Mouse (Mus musculus) MEL-GATA-1-ER (cell line): ENCODE results near the gene Lrp4.

Source experiments
- DNase-seq: peaks from one replicate; pipeline ENCODE4 v3.0.0-alpha.2; 2012; ENCODE audit warnings: low read depth; ENCODE audit errors: extremely low read depth

Lrp4 gene

GRCm38 (mm10) chr2:91453231-91454075 is 3.9 kb upstream of the Lrp4 start:
- DNase-seq: no peak

- no peak for DNase-seq
Measured at GRCm38 (mm10) chr2:91454434-91454833, 2.9 kb upstream of the Lrp4 start.

GRCm38 (mm10) chr2:91455826-91456225 is 1.5 kb upstream of the Lrp4 start:
- DNase-seq: peak; percentile 51

DNA sequence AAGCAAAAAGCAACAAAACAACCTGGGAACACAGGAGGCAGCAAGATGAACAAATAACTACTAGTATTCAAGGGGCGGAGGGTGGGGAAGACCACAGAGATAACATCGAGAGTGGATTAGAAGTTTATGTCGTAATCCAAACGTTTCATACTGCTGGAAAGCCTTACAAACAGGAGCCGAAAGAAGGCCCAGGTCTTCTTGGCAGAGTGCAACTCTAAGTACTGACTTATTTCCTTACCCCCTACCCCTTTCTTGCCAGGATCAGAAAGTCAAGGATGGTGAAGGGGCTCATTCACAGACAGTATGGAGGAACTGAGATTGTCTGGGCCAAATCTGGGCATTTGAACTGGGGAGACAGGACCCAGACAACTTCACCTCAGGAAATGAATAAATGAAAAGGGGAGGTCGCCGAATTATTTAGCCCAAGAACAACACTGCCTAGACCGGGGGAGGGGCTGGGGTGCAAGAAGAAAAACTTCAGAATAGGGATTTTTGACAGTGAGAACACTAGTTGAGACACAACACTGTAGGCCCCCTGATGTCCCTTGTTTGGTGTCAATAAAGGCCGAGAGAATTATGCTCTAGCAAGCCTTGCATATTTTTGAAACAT is 715 bp upstream of the Lrp4 start:
- no peak for DNase-seq

- DNase-seq: peak; percentile 43
Measured at GRCm38 (mm10) chr2:91457656-91458251, 443 bp downstream of the Lrp4 start.

DNA sequence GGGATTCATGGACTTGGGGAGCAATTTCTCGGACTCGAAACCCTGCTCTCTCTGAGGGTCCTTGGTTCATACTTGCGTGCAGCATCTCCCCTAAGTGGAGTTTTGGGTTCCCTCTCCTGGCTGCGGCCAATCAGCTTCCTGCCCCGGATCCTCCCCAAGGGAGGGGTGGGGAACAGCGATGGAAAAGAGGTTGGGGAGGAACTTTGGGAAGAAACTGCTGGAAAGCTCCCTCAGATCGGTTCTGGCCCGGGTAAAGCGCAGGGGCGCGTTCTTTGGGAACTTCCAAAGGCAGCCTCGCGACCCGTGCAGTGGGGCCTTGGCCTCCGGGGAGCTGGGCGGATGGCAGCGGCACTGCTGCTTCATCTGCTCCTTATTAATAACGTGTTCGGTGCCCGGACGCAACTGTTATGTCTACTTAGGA is 951 bp downstream of the Lrp4 start:
- DNase-seq: peak; percentile 38

GRCm38 (mm10) chr2:91458673-91459391 is 1.5 kb downstream of the Lrp4 start:
- no peak for DNase-seq

DNA sequence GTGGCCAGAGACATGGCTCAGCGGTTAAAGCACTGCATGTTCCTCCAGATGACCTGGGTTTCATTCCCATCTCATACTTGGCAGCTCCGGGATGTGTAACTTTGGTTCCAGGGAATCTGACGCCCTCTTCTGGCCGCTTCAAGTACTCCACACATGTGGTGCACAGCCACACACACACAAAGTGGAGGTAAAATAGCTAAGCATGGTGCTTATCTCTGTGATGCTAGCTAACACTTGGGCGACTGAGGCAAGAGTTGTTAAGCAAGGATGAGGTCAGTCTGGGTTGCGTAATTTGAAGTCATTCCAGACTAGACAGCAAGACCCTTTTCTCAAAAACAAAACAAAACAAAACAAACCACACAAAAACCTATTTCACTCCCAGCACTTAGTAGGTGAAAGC is 2.8 kb downstream of the Lrp4 start:
- DNase-seq: no peak

DNA sequence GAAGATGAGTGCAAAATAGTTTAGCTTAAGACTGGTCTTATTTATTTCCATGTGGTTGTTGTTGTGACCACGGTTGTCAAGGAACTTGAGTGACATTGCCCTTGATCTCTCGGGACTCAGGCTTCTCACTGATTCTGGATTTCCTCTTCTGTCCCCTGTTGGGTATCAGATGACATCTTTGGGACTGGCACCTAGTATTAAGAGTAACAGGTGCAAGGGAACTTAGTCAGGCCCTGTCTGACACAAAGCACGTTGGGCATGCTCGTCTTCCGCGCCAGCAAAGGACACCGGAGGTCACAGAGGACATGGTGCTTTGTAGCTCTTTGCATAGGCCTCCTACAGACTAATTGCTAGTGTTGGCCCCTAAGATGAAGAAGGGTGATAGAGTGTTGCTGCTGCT is 3.5 kb downstream of the Lrp4 start:
- no peak for DNase-seq

DNA sequence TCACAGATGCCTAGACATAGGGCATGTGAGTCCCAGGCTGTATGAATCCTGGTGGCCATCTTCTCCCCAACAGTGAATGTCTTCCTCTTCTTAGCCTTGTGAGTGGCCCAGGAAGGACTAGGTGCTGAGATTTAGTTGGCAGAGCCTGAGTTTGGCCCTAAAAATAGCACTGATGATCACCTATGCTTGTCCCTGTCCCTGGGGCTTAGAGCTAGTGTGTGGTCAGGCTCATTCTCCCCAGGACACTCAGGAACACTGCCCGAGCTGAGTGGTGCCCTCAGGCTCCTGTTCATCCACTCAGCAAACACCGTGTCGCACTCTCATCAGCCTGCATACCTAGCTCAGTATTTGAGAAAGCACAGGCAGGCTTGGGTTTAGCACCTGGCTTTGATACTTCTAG is 4.0 kb downstream of the Lrp4 start:
- no peak for DNase-seq

DNA sequence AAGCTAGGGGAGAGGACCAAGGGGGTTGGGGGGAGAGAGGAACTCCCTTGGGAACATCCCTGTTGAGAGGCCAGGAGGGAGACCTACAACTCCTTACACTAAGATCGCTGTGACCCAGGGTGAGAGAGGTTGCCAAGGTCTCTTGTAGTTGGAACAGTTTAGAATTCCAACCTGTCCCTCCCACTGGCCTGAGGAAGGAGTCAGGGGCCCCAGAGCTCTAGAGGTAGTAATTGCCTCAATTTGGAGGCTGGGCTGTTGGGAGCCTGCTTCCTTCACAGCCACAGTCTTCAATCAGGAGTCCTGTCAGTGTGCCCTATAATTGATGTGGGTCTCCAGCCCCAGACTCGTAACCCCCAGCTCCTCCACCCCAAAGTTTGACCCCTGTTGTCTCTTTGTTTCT is 4.9 kb downstream of the Lrp4 start:
- no peak for DNase-seq

DNA sequence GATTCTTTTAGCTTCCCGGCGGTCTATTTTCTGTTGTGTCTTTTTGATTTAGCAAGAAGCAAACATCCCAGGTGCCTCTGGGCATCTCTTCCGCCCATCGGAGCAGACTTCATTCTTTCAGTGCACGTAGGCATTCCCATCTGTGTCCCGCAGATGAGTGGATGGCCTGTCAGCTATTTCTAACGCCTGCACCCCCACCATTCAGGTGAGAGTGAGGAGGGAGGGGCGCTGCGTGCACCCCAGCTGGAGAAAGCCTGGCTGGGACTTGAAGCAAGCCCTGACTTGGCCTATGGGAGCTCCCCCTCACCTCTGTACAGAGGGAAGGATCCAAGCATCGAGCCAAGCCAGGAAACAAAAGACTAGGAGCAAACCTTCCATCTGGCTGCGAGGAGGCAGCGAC is 5.4 kb downstream of the Lrp4 start:
- DNase-seq: no peak

GRCm38 (mm10) chr2:91465934-91466333 is 8.6 kb downstream of the Lrp4 start:
- no peak for DNase-seq

- no peak for DNase-seq
Measured at GRCm38 (mm10) chr2:91467613-91468012, 10.3 kb downstream of the Lrp4 start.

DNA sequence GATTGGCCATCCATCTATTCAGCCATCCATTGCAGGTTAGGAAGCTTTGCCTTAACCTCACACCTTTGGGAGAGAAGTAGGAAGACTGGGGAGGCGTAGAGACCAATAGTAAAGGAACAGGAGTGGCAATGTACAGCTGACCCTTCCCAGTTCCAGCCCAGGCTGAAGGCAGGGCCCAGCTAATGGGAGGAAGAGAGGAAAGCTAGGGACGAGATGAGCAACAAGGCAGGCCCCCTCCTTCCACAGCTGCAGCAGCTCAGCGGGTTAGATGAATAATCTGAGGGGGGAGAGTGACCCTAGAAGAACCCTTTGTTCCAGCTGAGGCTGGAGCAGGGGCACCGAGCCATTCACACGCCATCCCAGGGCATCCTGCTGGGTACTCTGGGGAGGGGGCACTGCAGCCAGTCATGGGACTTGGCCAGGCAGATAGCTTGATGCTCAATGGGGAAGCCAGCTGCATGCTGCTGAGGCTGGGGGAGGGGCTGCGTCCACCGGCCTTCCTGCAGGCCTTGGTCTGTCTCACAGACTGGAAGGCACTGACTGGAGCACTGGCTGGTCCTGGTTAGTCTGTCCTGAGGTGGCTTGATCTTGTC is 12.8 kb downstream of the Lrp4 start:
- no peak for DNase-seq

DNA sequence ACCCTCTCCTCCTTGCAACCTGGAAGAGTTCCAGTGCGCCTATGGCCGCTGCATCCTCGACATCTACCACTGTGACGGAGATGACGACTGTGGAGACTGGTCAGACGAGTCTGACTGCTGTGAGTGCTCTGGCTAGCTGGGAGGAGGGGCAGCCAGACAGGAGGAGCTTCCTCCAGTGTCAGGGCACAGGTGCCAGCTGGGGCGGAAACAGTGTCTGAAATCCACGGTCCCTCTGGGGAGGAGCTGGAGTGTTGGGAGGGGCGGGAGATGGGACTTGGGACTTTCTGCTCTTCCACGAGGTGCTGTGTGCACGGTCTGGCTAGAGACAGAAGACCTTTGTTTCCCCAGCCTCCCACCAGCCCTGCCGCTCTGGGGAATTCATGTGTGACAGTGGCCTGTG is 17.0 kb downstream of the Lrp4 start:
- no peak for DNase-seq

GRCm38 (mm10) chr2:91475791-91476190 is 18.5 kb downstream of the Lrp4 start:
- no peak for DNase-seq

- DNase-seq: no peak
Measured at GRCm38 (mm10) chr2:91476251-91476661, 18.9 kb downstream of the Lrp4 start.

DNA sequence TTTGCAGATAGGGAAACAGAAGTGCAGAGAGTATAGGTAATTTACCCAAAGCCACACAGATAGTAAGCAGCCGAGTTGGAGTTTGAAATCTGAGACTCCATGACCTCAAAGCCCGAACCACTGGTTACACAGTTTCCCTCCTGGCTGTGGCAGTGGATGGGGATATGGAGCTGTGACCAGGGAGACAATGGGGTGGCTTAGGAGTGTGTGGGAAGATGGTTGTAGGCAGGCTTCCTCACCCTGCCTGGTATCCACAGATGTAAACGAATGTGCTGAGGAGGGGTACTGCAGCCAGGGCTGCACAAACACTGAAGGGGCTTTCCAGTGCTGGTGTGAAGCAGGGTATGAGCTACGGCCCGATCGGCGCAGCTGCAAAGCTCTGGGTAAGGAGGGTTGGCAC is 19.5 kb downstream of the Lrp4 start:
- DNase-seq: no peak

GRCm38 (mm10) chr2:91480399-91480801 is 23.1 kb downstream of the Lrp4 start:
- DNase-seq: no peak

- DNase-seq: no peak
Measured at GRCm38 (mm10) chr2:91480805-91481514, 23.6 kb downstream of the Lrp4 start.
